In genomic region chr6:114904233-114904632, GRCm38 (mm10) we compare ENCODE assay signal across 30 mouse cellular contexts.
DNase-seq lines count a peak whose midpoint lies in the region; ATAC-seq lines count a peak whose summit lies in the region.
"Had no signal": no experiment of that assay in that cellular context is flagged by ENCODE, and none has a peak within 500 bp of the region (broad histone marks: within the 10 kb centered on the region; RNA-seq: fewer than 3 reads in every experiment).

No protein-coding gene starts in this region.

- H3K27me3 ChIP-seq in heart, embryonic 11.5 days (ENCODE audit: control insufficient read depth, insufficient read depth, low read length): no peaks in the 10 kb centered on the region
- H3K27me3 ChIP-seq: embryonic facial prominence, embryonic 12.5 days; forebrain, embryonic 13.5 days; heart, embryonic 15.5 days; kidney, embryonic 15.5 days; neural tube, embryonic 15.5 days; stomach, embryonic 15.5 days had no signal

- H3K4me2 ChIP-seq in heart, embryonic 11.5 days: no peak overlapping the region
- H3K4me2 ChIP-seq: embryonic facial prominence, embryonic 12.5 days; forebrain, embryonic 13.5 days; heart, embryonic 15.5 days; kidney, embryonic 15.5 days; neural tube, embryonic 15.5 days; stomach, embryonic 15.5 days had no signal

- peaks cover 87% of the 10 kb centered on the region for H3K4me1 ChIP-seq in heart, embryonic 11.5 days (ENCODE audit: control insufficient read depth, insufficient read depth, low read length)

- intact Hi-C loops in left cerebral cortex, postnatal 36 days (cut with DNase I): no loop called here

- H3K36me3 ChIP-seq in heart, embryonic 11.5 days (ENCODE audit: control insufficient read depth, insufficient read depth, low read length): no peaks in the 10 kb centered on the region
- H3K36me3 ChIP-seq: heart, embryonic 15.5 days; neural tube, embryonic 15.5 days; stomach, embryonic 15.5 days had no signal

- H3K9ac ChIP-seq in heart, embryonic 11.5 days (ENCODE audit: low read depth, low read length): no peak overlapping the region
- H3K9ac ChIP-seq: embryonic facial prominence, embryonic 12.5 days; heart, embryonic 15.5 days; kidney, embryonic 15.5 days; neural tube, embryonic 15.5 days; stomach, embryonic 15.5 days had no signal

- 53% methylated on average over 6 of the region's 6 CpGs for WGBS in heart, embryonic 11.5 days (ENCODE audit: insufficient replicate concordance)

- H3K27ac ChIP-seq in heart, embryonic 11.5 days (ENCODE audit: low read depth, low read length): no peak overlapping the region
- H3K27ac ChIP-seq: embryonic facial prominence, embryonic 12.5 days; forebrain, embryonic 13.5 days; heart, adult 2 months; heart, embryonic 15.5 days; kidney, embryonic 15.5 days; limb, embryonic 10.5 days; midbrain, embryonic 10.5 days; neural tube, embryonic 15.5 days; stomach, embryonic 15.5 days had no signal

- ATAC-seq in heart, embryonic 11.5 days (replicated peaks; ENCODE audit: insufficient number of reproducible peaks, low FRiP score, low TSS enrichment): no peak
- ATAC-seq in common myeloid progenitor, adult 5-6 weeks (replicated peaks; ENCODE audit: low read depth, poor library complexity, severe bottlenecking): peak; percentile 53
- peak; percentile 32 for ATAC-seq in megakaryocyte progenitor cell, adult 5-6 weeks (replicated peaks; ENCODE audit: poor library complexity)
- ATAC-seq: forebrain, embryonic 13.5 days; hindbrain, embryonic 16.5 days; intestine, postnatal 0 days; midbrain, embryonic 16.5 days had no signal

- H3K9me3 ChIP-seq in heart, embryonic 11.5 days (replicated peaks; ENCODE audit: control insufficient read depth, low read length): no peaks in the 10 kb centered on the region
- H3K9me3 ChIP-seq: embryonic facial prominence, embryonic 12.5 days; forebrain, embryonic 13.5 days; heart, embryonic 15.5 days; kidney, embryonic 15.5 days; limb, embryonic 10.5 days; midbrain, embryonic 10.5 days; neural tube, embryonic 15.5 days; stomach, embryonic 15.5 days had no signal

- DNase-seq in heart, adult 11 months: peak; percentile 87
- DNase-seq in CD4-positive helper T cell, adult 2 months (ENCODE audit: low read depth, low spot score): peak; percentile 65
- no peak for DNase-seq in thymus, postnatal 25 days
- DNase-seq in left cerebral cortex, adult 9 months (ENCODE audit: low spot score in 2 of 2): no peak
- DNase-seq in left cerebral cortex, postnatal 36 days (ENCODE audit: low spot score in 2 of 2): no peak
- DNase-seq: adrenal gland, postnatal 14 days; B cell, adult 2 months; cerebellum, postnatal 10 days; gastrocnemius, postnatal 14 days; heart, adult 2 months; heart, postnatal 4 days; kidney, postnatal 4 days; liver; lung, postnatal 14 days; thymus, postnatal 4 days had no signal

- H3K4me3 ChIP-seq in heart, embryonic 11.5 days (ENCODE audit: low read depth, low read length): no peak overlapping the region
- H3K4me3 ChIP-seq: embryonic facial prominence, embryonic 12.5 days; erythroblast, embryonic 14.5 days; forebrain, embryonic 13.5 days; heart, adult 2 months; heart, embryonic 15.5 days; kidney, embryonic 15.5 days; limb, embryonic 10.5 days; midbrain, embryonic 10.5 days; neural tube, embryonic 15.5 days; stomach, embryonic 15.5 days had no signal

Comparison
In these comparisons a context has a peak if more than half of its experiments do, and no peak if none do; other contexts are left out.
1. DNase-seq: peak in heart, adult 11 months (single experiment) and CD4-positive helper T cell, adult 2 months (single experiment); none in thymus, postnatal 25 days (single experiment), left cerebral cortex, adult 9 months (0 of 2) and left cerebral cortex, postnatal 36 days (0 of 2).